In genomic region chr14:32083466-32083865, GRCm38 (mm10) we compare ENCODE assay signal across 39 mouse cellular contexts. TPM values are rescaled to one million over a fixed set of nuclear protein-coding genes. Genes with fewer than 3 reads are reported as not detected.
"Had no signal": no experiment of that assay in that cellular context is flagged by ENCODE, and none has a peak within 500 bp of the region (broad histone marks: within the 10 kb centered on the region; RNA-seq: fewer than 3 reads in every experiment).

No protein-coding gene starts in this region.

- H3K4me3 ChIP-seq: embryonic facial prominence, embryonic 12.5 days; embryonic facial prominence, embryonic 13.5 days; embryonic facial prominence, embryonic 15.5 days; forebrain, embryonic 12.5 days; forebrain, embryonic 13.5 days; forebrain, embryonic 15.5 days; gastrocnemius, adult 2 months; heart, adult 2 months had no signal

- H3K9me3 ChIP-seq: embryonic facial prominence, embryonic 10.5 days; embryonic facial prominence, embryonic 12.5 days; embryonic facial prominence, embryonic 13.5 days; embryonic facial prominence, embryonic 15.5 days; forebrain, embryonic 10.5 days; forebrain, embryonic 12.5 days; forebrain, embryonic 13.5 days; forebrain, embryonic 15.5 days had no signal

- H3K4me2 ChIP-seq: embryonic facial prominence, embryonic 12.5 days; embryonic facial prominence, embryonic 15.5 days; forebrain, embryonic 12.5 days; forebrain, embryonic 13.5 days; forebrain, embryonic 15.5 days had no signal

- ATAC-seq: forebrain, embryonic 13.5 days; forebrain, embryonic 14.5 days; forebrain, embryonic 15.5 days; forebrain, embryonic 16.5 days; forebrain, postnatal 0 days had no signal

- H3K27me3 ChIP-seq: embryonic facial prominence, embryonic 12.5 days; embryonic facial prominence, embryonic 13.5 days; embryonic facial prominence, embryonic 15.5 days; forebrain, embryonic 12.5 days; forebrain, embryonic 13.5 days; forebrain, embryonic 15.5 days had no signal

- DNase-seq: cerebellum, adult 2 months; cerebellum, adult 8-10 months; cerebellum, adult 9-10 months; cerebellum, adult 9-11 months; cerebellum, postnatal 10 days; cerebellum, postnatal 14 days; cerebellum, postnatal 25 days; cerebellum, postnatal 36 days; embryo, embryonic 11 days; forebrain, postnatal 0 days; gastrocnemius, adult 2 months; gastrocnemius, postnatal 10 days; gastrocnemius, postnatal 14 days; gastrocnemius, postnatal 25 days; gastrocnemius, postnatal 36 days; heart, adult 18-20 months; heart, adult 2 months had no signal

- H3K27ac ChIP-seq: embryonic facial prominence, embryonic 10.5 days; embryonic facial prominence, embryonic 12.5 days; embryonic facial prominence, embryonic 13.5 days; embryonic facial prominence, embryonic 15.5 days; forebrain, embryonic 10.5 days; forebrain, embryonic 12.5 days; forebrain, embryonic 13.5 days; forebrain, embryonic 15.5 days; gastrocnemius, adult 2 months; heart, adult 2 months had no signal

- H3K9ac ChIP-seq: embryonic facial prominence, embryonic 12.5 days; embryonic facial prominence, embryonic 13.5 days; embryonic facial prominence, embryonic 15.5 days; forebrain, embryonic 12.5 days; forebrain, embryonic 13.5 days; forebrain, embryonic 15.5 days; forebrain, postnatal 0 days had no signal

RNA-seq across cellular contexts. Expression of gene Galnt15, which starts 54.7 kb away (rescaled TPM):
- total RNA-seq: common myeloid progenitor, adult 5-6 weeks; granulocyte monocyte progenitor cell, adult 5-6 weeks had no signal
- polyA plus RNA-seq: erythroblast, embryonic 14.5 days had no signal

RNA-seq across cellular contexts. Expression of gene Msmb, which starts 58.4 kb away (rescaled TPM):
- total RNA-seq: common myeloid progenitor, adult 5-6 weeks; forebrain, postnatal 0 days; gastrocnemius, adult 18-20 months; gastrocnemius, adult 2 months; gastrocnemius, adult 8-10 months; gastrocnemius, postnatal 10 days; gastrocnemius, postnatal 14 days; gastrocnemius, postnatal 25 days; gastrocnemius, postnatal 36 days; gastrocnemius, postnatal 4 days; granulocyte monocyte progenitor cell, adult 5-6 weeks; heart, adult 18-20 months; heart, adult 2 months had no signal
- polyA plus RNA-seq: cerebellum, adult 2 months; cortical plate, adult 2 months; embryonic facial prominence, embryonic 10.5 days; embryonic facial prominence, embryonic 11.5 days; embryonic facial prominence, embryonic 12.5 days; embryonic facial prominence, embryonic 13.5 days; embryonic facial prominence, embryonic 14.5 days; embryonic facial prominence, embryonic 15.5 days; erythroblast, embryonic 14.5 days; forebrain, embryonic 10.5 days; forebrain, embryonic 11.5 days; forebrain, embryonic 12.5 days; forebrain, embryonic 13.5 days; forebrain, embryonic 14.5 days; forebrain, embryonic 15.5 days; forebrain, embryonic 16.5 days; forebrain, postnatal 0 days; frontal cortex, adult 2 months; gonadal fat pad, adult 2 months; heart, adult 2 months had no signal
